In the genomic region with DNA sequence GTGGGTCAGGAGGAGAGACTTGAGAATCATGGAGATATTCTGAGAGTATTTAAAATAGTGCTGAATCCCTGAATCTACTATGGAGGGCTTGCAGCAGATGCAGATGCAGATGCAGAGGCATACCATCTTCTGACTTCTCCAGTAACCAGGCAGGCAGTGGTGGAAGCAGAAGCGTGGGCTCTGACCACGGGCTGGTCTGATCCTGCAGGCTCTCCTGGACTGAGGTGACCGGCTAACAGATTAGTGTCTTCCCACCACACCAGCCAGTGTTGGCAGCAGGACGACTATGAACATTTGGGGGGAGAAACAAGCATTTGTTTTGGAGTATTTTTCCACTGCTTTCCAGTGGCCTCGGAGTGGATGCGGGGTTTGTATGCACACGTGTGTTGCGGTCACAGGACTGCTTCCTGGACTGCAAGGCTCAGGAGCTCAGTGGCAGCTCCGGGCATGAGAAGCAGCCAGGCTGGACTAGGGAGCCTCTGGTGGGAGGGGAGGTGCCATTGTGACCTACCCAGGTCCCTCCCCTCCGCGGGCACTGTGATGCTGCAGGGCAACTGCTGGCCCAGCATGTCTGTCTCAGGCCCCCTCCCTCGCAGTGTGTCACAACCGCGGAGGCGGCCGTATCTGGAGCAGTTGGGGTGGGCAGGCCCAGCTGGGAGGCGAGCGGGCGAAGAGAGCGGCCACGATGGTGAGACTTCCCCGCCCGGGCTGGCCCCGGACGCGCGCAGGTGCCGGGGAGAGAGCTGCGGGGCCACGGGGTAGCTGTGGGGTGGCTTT, we compare ENCODE assay signal across 8 mouse cellular contexts. TPM values are rescaled to one million over a fixed set of nuclear protein-coding genes. Genes with fewer than 3 reads are reported as not detected.
DNase-seq lines count a peak whose midpoint lies in the region; ATAC-seq and TF ChIP-seq lines count a peak whose summit lies in the region.

TSS of gene Tuba8 (plus strand) at position 548 of the 777 bp plus-strand sequence.

- DNase-seq in ZHBTc4 (ENCODE audit: low read depth, low spot score): peak; percentile 42
- peak; percentile 44 to 50 for DNase-seq in cerebellum, postnatal 36 days
- peak; percentile 82 for DNase-seq in gastrocnemius, adult 18-20 months (ENCODE audit: low spot score)
- peak; percentile 21 to 30 for DNase-seq in layer of hippocampus, postnatal 25 days (ENCODE audit: extremely low spot score in 1 of 2, low spot score in 1 of 2)
- peak; percentile 84 for DNase-seq in lung, postnatal 0 days (ENCODE audit: low spot score)
- DNase-seq in ovary, adult 18-20 months (ENCODE audit: low spot score): peak; percentile 43
- DNase-seq in thymus, postnatal 36 days: peak; percentile 56 to 67

- H3K4me2 ChIP-seq in hindbrain, embryonic 13.5 days: peak within 1 kb of the TSS; percentile 94
- peak within 1 kb of the TSS; percentile 54 for H3K4me2 ChIP-seq in lung, postnatal 0 days (replicated peaks; ENCODE audit: low read depth, low read length)

- 6% methylated on average over 30 of the region's 30 CpGs for WGBS in hindbrain, embryonic 13.5 days
- 4% methylated on average over 30 of the region's 30 CpGs for WGBS in lung, postnatal 0 days

- peaks cover 38% of the 10 kb centered on the region for H3K27me3 ChIP-seq in hindbrain, embryonic 13.5 days
- 0 out of 2 replicates have a peak, but pooled peaks cover 7% of the 10 kb centered on the region for H3K27me3 ChIP-seq in lung, postnatal 0 days (replicated peaks; ENCODE audit: insufficient read depth, low read length)

- peak within 1 kb of the TSS; percentile 45 for H3K4me3 ChIP-seq in hindbrain, embryonic 13.5 days
- peak within 1 kb of the TSS; percentile 40 for H3K4me3 ChIP-seq in lung, postnatal 0 days (ENCODE audit: low read depth, low read length)

- no peaks in the 10 kb centered on the region for H3K9me3 ChIP-seq in hindbrain, embryonic 13.5 days
- no peaks in the 10 kb centered on the region for H3K9me3 ChIP-seq in lung, postnatal 0 days (ENCODE audit: low read length)

- no peak for TF ChIP-seq CTCF in lung, postnatal 0 days (IDR thresholded peaks at IDR 0.05)

- 0 out of 2 replicates have a peak, but pooled peaks have one; percentile 18 for TF ChIP-seq EP300 in lung, postnatal 0 days (IDR thresholded peaks at IDR 0.05)

- H3K27ac ChIP-seq in hindbrain, embryonic 13.5 days: no peak within 1 kb of the TSS
- H3K27ac ChIP-seq in lung, postnatal 0 days (ENCODE audit: low read length): peak within 1 kb of the TSS; percentile 55

- H3K4me1 ChIP-seq in hindbrain, embryonic 13.5 days (replicated peaks): peaks cover 20% of the 10 kb centered on the region
- H3K4me1 ChIP-seq in lung, postnatal 0 days (ENCODE audit: insufficient read depth, low read depth, low read length): no peaks in the 10 kb centered on the region; the same call in 1 of the 2 replicates

- H3K36me3 ChIP-seq in hindbrain, embryonic 13.5 days: no peaks in the 10 kb centered on the region
- H3K36me3 ChIP-seq in lung, postnatal 0 days (ENCODE audit: insufficient read depth, low read length): no peaks in the 10 kb centered on the region

- ATAC-seq in hindbrain, embryonic 13.5 days (ENCODE audit: low FRiP score): peak; percentile 78
- ATAC-seq in lung, postnatal 0 days: peak; percentile 78

- peak within 1 kb of the TSS; percentile 72 for H3K9ac ChIP-seq in hindbrain, embryonic 13.5 days
- peak within 1 kb of the TSS; percentile 34; the same call in 1 of the 2 replicates for H3K9ac ChIP-seq in lung, postnatal 0 days (replicated peaks; ENCODE audit: low read depth)

RNA-seq across cellular contexts. Expression of gene Tuba8, which starts in this region (rescaled TPM):
- total RNA-seq in gastrocnemius, adult 18-20 months (2021): 100 to 1,000 TPM; 193 to 210 TPM
- 0.39 and 0.40 TPM in 2 replicates for polyA plus RNA-seq in hindbrain, embryonic 13.5 days (2015; fragmentation: Nextera tagmentation; extraction: Ambion mirVana)
- total RNA-seq in layer of hippocampus, postnatal 25 days (2021): 1 to 10 TPM; 4.3 to 5.3 TPM
- polyA plus RNA-seq in lung, postnatal 0 days (2015; fragmentation: Nextera tagmentation; extraction: Ambion mirVana): 12.1 and 13.9 TPM in 2 replicates

Comparison
In these comparisons a context has a peak if more than half of its experiments do, and no peak if none do; other contexts are left out.
1. RNA of gene Tuba8 (total RNA-seq): 193 to 210 TPM in gastrocnemius, adult 18-20 months; 4.3 to 5.3 TPM in layer of hippocampus, postnatal 25 days; every median in the first group is over 10 times any median in the second.
2. Peak in ATAC-seq, H3K4me3 ChIP-seq, H3K9ac ChIP-seq and H3K4me2 ChIP-seq in hindbrain, embryonic 13.5 days; RNA of the gene not detected or under 1 TPM.
3. DNase-seq: peak in every context shown above with its lines; median percentile 84 in lung, postnatal 0 days; 82 in gastrocnemius, adult 18-20 months; 62 in thymus, postnatal 36 days; 47 in cerebellum, postnatal 36 days; 43 in ovary, adult 18-20 months; 42 in ZHBTc4; 26 in layer of hippocampus, postnatal 25 days.